Mouse (Mus musculus): ENCODE results near the gene Cops7a.
A peak's percentile ranks its signal among the peaks of the same experiment; 100 is the strongest.

Cops7a gene

GRCm38 (mm10) chr6:124918331-124918690, 47.0 kb downstream of the Cops7a start:
- no peak for DNase-seq (ENCODE audit: low spot score in 2 of 2)

- peak; percentile 77 to 78 for DNase-seq (ENCODE audit: low spot score in 2 of 2)
These were observed 47.6 kb downstream of the Cops7a start for GRCm38 (mm10) chr6:124917518-124918330.

GRCm38 (mm10) chr6:124916695-124917517, 48.4 kb downstream of the Cops7a start:
- peak; percentile 80 to 97 for DNase-seq (ENCODE audit: low spot score in 2 of 2)

- peak in 1 of 2 experiments; percentile 30 for DNase-seq (ENCODE audit: low spot score in 2 of 2)
These were observed 49.2 kb downstream of the Cops7a start for GRCm38 (mm10) chr6:124915942-124916694.

GRCm38 (mm10) chr6:124915160-124915941, 50.0 kb downstream of the Cops7a start:
- no peak for DNase-seq (ENCODE audit: low spot score in 2 of 2)

GRCm38 (mm10) chr6:124914511-124914910, 50.8 kb downstream of the Cops7a start:
- DNase-seq (ENCODE audit: low spot score in 2 of 2): no peak

GRCm38 (mm10) chr6:124913721-124914285, 51.5 kb downstream of the Cops7a start:
- DNase-seq (ENCODE audit: low spot score in 2 of 2): no peak

- no peak for DNase-seq (ENCODE audit: low spot score in 2 of 2)
These were observed 52.1 kb downstream of the Cops7a start for GRCm38 (mm10) chr6:124913214-124913613.

- peak; percentile 56 to 57 for DNase-seq (ENCODE audit: low spot score in 2 of 2)
These were observed 53.7 kb downstream of the Cops7a start, which contains the start of gene Lag3 for GRCm38 (mm10) chr6:124911533-124912218. TSS of gene Lag3 (minus strand) at chr6:124911705.

- no peak for DNase-seq (ENCODE audit: low spot score in 2 of 2)
These were observed 55.3 kb downstream of the Cops7a start for GRCm38 (mm10) chr6:124910032-124910431.

All from thymus, postnatal 10 days (tissue).